Mouse (Mus musculus): ENCODE data around the gene Dnajc5. TPM values are rescaled to one million over a fixed set of nuclear protein-coding genes. Genes with fewer than 3 reads are reported as not detected.

The Dnajc5 gene
- total RNA-seq, 2 experiments from 2014 or later = 285 to 305 TPM

DNA sequence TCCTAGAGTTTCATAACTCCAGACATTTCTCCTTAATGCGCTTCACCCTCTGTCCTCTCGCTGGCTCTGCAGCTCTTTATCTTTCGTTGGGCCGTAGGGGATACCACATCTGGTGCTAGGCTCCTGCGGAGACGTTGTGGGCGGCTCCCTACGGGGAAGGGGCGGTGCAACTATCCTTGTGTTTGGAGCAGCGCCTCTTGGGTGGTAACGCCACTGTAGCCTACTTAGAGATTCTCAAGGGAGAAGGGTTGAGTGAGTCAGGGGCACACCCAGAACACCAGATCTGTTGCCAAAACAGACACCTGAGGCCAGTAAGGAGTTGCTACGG lies 22.8 kb upstream of the Dnajc5 start:
- DNase-seq (ENCODE audit: low spot score in 2 of 2) = peak; percentile 40 to 44
- intact Hi-C loops (cut with DNase I) = loop anchor here (2.0 kb wide), 2 partner anchors 39 to 87 kb away; partner anchors contain the start of gene Zbtb46

DNA sequence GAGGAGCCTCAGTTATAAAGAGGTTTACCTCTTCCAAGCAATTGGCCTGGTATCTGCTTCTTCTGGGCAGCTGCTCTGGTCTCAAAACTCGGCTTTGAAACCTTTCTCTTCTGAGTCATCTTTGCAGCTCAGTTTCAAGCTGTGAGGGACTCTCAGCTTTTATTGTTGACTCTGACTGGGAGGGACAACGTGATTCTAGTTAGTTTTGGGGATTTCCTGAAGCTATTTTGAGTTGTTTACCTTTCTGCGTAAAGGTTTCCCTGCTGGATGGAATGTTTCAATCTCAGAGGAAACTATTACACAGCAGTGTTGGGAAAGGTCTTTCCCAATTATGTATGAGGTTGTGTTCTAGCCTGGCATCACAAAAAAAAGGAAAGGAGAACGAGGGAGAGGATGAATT lies 21.6 kb upstream of the Dnajc5 start:
- intact Hi-C loops (cut with DNase I) = no loop called here

DNA sequence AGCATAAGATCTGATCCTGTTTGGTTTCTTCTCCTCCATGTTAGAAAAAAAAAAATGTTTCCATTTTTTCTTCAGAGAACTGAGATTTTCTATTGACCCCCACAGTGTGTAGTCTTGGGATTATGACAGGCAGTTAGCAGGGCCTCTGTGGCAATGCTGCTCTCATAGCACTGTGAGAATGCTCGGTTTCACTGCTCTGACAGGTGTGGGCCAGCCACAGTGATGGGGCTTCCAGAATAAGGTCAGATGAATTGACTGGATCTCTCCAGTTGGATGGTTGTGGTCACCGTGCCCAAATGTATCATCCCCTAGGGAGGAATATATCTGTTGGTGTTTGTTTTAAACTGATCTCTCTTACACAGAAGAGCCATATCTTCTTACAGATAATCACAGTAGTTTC lies 11.1 kb upstream of the Dnajc5 start:
- no peak for DNase-seq (ENCODE audit: low spot score in 2 of 2)
- intact Hi-C loops (cut with DNase I) = no loop called here

More for the DNA sequence above, 21.6 kb upstream of the Dnajc5 start:
- DNase-seq (ENCODE audit: low spot score in 2 of 2) = no peak

DNA sequence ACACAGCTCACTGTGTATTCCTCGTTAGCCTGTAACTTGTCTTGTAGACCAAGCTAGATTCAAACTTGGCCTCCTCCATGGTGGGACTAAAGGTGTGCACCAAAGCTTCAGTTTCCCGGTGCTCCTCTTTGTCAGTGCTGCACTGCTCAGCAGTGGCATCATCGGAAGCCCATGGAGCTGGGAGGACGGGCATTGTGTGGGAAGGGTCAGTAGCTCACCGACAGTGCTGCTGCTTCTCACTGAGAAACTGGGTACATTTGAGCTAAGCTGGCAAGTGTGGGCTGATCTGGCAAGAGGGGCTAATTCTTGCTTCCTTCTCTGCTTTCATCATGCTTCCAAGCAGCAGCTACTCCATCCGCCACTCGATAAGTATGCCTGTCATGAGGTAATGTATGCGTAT lies 9.1 kb upstream of the Dnajc5 start:
- no peak for DNase-seq (ENCODE audit: low spot score in 2 of 2)
- intact Hi-C loops (cut with DNase I) = no loop called here

DNA sequence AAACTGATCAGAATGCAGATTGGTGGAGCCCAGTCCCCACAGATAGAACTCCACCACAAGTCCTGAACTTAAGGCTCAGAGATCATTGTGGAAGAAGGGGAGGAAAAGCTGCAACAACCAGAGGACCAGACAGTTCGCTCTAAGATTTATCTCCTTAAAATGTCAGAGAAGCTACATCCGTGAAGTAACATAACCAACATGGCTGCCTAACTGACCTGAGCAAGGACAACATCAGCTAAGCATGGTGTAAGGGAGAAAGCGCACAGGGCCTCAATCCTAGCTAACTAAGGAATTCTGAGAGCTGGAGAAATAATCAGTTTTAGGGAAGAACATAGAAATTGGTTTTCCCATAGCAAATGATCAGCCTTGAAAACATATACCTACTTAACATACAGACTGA lies 1.1 kb upstream of the Dnajc5 start:
- no peak for DNase-seq (ENCODE audit: low spot score in 2 of 2)
- intact Hi-C loops (cut with DNase I) = no loop called here

DNA sequence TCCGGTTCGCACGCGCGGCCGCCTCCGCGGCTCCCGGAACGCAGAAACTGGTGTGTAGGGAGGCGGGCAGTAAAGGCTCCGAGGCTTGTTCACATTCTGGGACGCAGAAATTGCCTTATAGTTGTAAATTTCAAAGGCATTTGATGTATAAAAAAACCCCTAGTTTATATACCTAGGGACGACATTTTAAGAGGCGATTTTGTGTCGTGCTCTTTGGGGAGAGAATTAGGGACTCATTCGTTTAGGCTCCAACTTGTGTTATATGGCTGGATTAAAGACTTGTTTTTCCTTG lies 597 bp downstream of the Dnajc5 start:
- intact Hi-C loops (cut with DNase I) = loop anchor here (1.0 kb wide), 1 partner anchor 71 kb away; the partner anchor contains the start of gene Zfp512b
- DNase-seq (ENCODE audit: low spot score in 2 of 2) = no peak

DNA sequence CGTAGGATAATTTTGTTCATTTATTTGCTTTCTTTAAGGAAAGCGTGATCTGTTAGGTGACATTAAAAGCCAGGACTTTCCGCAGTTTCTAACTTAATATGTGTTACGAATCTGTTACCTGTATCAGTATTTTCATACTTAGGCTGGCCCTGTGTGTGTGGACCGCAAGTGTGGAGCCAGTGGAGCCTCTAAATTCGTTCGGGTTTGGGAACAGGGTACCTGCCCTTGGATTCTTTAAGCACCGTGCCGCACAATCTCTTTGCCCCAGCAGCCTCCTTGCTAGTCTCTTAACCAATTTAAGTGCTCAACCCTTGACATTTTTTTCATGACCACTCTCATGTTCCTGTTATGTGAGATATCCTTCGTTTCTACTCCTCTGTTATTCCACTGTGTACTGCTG lies 1.2 kb downstream of the Dnajc5 start:
- intact Hi-C loops (cut with DNase I) = no loop called here
- no peak for DNase-seq (ENCODE audit: low spot score in 2 of 2)

DNA sequence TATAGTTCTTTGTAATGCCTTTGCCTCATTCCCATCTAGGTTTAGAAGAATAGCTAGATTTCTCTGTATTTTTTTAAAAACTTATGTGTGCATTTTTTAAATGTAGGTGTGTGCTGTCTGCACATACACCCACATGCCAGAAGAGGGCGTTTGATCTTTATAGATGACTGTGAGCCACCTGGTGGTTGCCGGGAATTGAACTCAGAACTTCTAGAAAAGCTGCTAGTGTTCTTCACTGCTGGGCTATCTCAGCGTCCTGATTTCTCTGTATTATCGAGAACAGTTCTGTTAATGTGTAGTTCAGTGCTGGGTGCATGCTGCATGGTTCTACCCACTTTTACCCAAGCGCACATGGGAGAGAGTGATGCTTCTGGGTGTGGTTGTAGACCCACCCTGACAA lies 2.5 kb downstream of the Dnajc5 start:
- intact Hi-C loops (cut with DNase I) = no loop called here
- peak in 1 of 2 experiments; percentile 11 for DNase-seq (ENCODE audit: low spot score in 2 of 2)

DNA sequence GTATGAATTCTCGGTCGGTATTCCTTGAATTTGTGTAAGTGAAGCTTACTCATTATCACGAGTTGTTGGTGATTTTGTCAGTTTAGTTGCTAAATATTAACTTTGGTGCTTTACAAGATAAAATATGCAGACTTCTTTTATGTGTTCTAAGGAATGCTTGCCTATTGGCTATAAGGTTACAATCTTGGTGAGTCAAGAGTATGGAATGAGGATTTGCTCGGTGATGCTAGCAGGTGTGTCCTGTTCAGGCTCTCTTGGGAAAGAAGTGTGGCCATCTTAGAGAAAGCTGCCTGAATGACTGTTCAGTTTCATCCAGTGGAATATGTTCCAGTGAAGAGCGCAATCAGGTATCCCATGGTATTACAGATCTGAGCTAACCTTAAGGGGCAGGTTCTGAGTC lies 5.2 kb downstream of the Dnajc5 start:
- DNase-seq (ENCODE audit: low spot score in 2 of 2) = no peak
- intact Hi-C loops (cut with DNase I) = no loop called here

DNA sequence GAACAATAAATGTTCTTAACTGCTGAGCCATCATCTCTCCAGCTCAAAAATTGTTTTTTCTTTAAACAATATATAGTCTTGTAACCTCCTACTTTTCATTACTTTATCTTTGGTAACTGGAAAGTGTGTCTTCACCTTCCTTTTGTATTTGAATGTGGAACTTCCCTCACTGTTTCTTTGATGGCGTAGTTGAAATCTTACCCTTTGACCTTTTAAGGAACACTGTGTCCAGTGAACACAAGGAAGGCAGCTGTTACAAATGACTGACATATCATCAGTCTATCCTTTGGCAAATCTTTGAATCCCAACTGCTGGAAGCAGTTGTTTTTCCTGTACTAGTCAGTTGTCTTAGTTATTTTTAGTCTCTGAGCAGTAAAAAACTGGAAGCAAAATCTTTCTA lies 8.8 kb downstream of the Dnajc5 start:
- DNase-seq (ENCODE audit: low spot score in 2 of 2) = no peak
- intact Hi-C loops (cut with DNase I) = no loop called here

DNA sequence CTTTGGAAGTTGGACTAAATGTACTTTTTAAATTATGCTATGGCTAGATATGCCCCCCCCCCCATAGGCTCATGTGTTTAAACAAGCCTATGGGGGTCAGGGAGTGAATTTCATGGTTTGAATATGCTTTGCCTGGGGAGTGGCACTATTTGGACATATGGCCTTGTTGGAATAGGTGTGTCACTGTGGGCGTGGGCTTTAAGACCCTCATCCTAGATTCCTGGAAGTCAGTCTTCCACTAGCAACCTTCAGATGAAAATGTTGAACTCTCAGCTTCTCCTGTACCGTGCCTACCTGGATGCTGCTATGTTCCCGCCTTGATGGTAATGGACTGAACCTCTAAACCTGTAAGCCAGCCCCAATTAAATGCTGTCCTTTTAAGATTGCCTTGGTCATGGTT lies 12.3 kb downstream of the Dnajc5 start:
- DNase-seq (ENCODE audit: low spot score in 2 of 2) = no peak
- intact Hi-C loops (cut with DNase I) = no loop called here

DNA sequence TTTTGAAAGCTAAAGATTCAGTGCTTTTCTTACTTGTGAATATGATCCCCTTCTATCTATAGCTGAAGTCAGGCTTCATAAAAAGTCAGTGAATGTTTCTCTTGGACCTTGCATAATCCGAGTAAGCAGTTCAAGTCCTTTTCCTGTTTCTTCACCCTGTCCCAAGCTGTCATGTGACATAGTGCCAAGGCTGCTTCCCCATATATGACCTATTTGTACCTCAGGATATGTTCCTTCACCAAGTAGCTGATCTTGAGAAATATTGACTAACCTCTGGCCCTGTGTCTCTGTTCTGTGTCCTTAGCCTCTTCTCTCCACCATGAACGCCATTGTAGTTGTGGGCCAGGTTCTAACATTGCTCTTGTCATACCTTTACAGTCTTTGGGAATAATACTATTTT lies 16.1 kb downstream of the Dnajc5 start:
- intact Hi-C loops (cut with DNase I) = loop anchor here (5.0 kb wide), 1 partner anchor 41 kb away; no protein-coding TSS in a partner anchor
- DNase-seq (ENCODE audit: low spot score in 2 of 2) = no peak

DNA sequence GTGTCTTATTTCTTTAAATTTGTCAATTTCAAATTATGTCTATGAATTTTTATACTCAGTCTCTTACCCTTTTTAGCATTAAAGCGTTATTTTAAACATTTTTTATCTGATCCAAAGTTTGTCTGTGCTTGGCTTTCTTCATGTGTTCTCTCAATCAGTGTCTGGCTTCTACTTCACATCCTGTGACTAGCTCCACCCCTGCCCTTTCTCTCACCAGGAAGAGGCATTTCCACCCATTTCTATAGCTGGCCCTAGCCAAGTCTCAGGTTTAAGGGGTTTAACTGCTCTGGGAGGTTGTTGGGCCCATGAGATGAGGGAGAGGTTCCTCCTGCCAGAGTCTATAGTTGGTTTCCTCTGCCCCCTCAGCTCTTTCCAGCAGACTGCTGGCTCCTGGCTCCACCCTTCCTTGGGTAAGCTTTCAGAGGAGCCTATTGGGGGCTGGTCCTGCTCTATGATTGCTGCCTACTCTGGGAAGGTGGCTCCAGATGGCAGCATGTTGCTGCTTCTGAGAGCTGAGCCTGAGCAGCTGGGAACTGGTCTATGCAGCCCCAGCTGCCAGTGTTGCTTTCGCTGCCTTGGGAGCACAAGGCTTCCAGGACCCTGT lies 17.3 kb downstream of the Dnajc5 start:
- intact Hi-C loops (cut with DNase I) = loop anchor here (5.0 kb wide), 1 partner anchor 40 kb away; no protein-coding TSS in a partner anchor

DNA sequence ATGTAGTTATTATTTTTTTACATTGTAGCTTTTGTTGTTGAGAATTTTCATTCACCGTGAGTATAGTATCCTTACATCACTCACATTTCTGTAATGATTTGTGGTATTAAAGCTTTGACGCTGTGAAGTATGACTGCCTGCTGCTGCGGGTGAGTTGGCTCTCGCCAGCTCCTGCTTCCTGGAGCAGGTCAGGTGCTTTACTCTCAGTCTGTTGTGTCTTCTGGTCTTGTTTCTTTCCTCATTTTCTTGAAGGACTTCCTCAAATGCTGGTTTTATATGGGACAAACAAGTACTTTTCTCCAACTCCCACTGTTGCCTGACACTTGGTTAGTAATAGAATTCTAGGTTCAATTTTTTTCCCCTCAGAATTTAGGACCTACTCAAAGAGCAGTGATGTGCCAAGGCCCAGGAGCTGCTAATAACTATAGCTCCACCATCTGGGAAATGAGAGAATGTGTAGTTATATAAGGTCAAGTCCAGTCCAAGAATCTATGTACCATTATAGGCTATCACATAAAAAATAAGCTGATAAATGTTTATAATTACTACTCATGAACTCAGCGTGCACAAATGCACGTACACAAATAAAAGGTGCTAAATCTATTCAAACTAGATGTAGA lies 21.6 kb downstream of the Dnajc5 start:
- DNase-seq (ENCODE audit: low spot score in 2 of 2) = no peak
- intact Hi-C loops (cut with DNase I) = no loop called here

More for the DNA sequence above, 17.3 kb downstream of the Dnajc5 start:
- DNase-seq (ENCODE audit: low spot score in 2 of 2) = peak; percentile 66 to 79

DNA sequence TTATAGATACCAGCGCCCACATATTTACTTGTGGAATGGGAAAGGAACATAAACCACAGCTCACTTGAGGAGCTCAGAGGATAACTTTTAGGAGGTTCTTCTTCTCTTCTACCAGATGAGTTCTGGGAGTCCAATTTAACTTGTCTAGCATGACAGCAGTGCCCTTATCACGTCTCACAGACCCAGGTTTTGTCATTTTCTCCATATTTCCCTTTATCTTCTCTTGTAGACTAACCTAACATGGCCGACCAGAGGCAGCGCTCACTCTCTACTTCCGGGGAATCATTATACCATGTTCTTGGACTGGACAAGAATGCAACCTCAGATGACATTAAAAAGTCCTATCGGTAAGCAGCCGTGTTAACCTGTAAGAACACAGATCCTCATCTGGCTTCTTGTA lies 25.9 kb downstream of the Dnajc5 start:
- intact Hi-C loops (cut with DNase I) = no loop called here
- DNase-seq (ENCODE audit: low spot score in 2 of 2) = no peak

DNA sequence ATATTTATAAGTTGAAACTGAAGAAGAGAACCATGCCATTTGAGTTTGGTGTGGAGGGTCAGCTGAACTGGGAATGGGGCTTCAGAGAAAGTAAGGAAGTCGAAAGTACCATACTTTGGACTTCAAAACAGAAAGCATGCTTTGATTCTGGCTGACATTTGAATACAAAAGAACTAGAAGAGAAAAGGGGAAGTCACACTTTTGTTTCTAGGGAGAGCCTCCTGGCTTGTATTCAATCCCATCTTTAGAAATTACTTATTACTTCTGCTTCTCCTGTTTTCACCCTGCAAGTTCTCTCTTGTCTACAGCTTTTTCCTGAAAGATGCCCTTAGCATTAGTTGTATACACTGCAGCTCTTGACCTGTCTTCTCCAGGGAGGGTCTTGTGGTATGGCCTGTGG lies 27.9 kb downstream of the Dnajc5 start:
- no peak for DNase-seq (ENCODE audit: low spot score in 2 of 2)
- intact Hi-C loops (cut with DNase I) = no loop called here

DNA sequence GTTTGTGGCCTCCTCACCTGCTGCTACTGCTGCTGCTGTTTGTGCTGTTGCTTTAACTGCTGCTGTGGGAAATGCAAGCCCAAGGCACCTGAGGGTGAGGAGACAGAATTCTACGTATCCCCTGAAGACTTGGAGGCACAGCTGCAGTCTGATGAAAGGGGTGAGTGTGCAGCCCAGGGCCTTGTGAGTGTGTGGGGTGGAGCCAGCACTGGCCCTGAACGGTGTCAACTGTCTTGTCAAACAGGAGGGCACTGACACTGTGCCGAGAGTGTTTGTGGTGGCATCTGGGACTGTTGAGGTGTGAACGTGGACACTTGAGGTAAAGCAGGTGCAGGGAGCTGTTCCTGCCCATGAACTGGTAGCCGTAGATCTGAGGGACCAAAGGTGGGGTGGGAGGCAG lies 28.4 kb downstream of the Dnajc5 start:
- intact Hi-C loops (cut with DNase I) = no loop called here
- no peak for DNase-seq (ENCODE audit: low spot score in 2 of 2)

DNA sequence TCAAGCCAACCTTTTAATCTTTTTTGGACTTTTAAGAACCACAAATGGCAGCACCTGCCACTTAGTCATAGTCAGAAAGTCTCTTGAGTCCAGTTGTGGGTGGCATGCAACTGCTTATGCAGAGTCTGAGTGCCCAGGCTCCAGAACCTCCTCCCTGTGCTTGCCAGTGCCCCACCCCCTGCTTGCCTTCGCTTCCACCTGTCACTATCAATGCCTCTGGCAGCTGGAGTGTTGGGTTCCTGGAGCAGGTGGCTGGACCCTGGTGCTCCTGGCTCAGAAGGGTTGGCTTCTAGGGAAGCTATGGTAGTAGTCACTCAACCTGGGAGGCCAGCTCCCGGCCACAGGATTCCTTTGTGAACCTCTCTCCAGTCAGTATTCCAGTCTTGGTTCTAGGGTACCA lies 29.9 kb downstream of the Dnajc5 start:
- no peak for DNase-seq (ENCODE audit: low spot score in 2 of 2)
- intact Hi-C loops (cut with DNase I) = no loop called here

DNA sequence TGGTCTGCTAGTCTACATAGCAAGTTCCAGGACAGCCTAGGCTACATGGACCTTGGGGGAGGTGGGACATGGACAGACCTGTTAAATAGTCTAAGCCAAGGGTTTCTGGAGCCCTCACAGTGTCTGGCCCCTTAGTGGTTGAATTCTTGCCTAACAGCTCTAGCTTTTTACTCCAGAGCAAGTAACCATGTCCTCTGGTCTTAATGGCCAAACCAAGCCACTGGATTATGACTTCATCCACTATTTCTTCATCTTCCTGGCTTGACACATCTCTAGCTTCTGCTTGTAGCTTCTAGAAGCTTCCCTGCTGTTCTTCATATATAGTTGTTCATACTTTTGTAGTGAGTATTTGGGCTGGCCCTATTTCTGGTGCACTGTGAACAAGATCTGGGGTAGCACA lies 33.5 kb downstream of the Dnajc5 start:
- intact Hi-C loops (cut with DNase I) = no loop called here
- no peak for DNase-seq (ENCODE audit: low spot score in 2 of 2)

DNA sequence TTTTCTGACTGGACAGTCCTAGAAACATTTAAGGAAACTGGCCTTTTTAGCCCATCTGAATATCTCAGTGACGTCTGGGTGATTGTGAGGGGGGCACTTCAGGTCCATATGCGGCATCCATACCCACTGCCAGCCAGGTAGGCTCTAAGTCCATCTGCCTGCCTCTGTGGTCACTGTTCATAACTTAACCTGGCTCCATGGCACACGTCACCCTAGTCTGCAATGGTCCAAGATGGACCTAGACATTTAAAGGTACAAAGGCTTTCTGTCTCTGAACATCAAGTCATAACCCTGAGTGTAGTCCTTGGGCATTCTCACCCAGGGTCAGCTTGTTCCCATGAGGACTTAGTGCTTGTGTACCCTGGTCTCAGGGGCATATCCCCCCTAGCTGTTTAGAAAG lies 47.1 kb downstream of the Dnajc5 start:
- intact Hi-C loops (cut with DNase I) = no loop called here
- DNase-seq (ENCODE audit: low spot score in 2 of 2) = no peak

DNA sequence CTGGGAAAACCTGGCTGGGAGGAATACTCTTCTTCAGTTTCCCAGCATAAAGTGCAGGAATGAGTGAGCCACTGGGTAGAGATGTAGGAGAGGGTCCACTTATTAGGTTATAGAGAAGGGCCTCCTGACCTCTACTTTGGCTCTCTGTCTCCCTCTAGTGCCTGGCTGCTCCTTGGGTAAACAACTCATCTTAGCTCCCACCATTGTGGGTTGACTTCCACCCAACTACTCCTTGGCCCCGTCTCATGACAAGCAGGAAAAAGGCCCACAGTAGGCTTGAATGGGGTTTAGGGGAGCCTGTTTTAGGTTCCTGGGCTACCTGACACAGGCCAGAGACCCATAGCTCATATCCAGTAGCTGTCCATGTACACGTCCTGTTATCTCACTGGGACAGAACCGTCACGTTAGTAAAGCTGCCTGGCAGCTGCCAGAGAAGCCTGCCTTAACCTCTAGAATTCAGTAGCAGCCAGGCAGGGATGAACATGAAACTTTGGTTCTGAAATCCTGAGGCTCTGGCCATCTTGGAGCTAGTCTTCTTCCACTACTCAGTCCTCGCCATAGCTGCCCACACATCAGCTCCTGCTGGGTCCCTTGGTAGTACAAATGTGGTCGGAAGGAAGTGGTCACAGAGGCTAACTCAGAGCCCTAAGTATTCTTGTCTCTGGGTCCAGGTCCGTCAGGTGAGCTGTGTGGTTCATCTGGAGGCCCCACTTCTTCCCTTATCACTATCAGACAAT lies 48.2 kb downstream of the Dnajc5 start:
- DNase-seq (ENCODE audit: low spot score in 2 of 2) = no peak
- intact Hi-C loops (cut with DNase I) = no loop called here
